11 mouse cellular contexts compared by ENCODE assay signal in genomic region chr5:37860151-37860721, GRCm38 (mm10). TPM values are rescaled to one million over a fixed set of nuclear protein-coding genes. Genes with fewer than 3 reads are reported as not detected.
DNase-seq lines count a peak whose midpoint lies in the region; ATAC-seq and TF ChIP-seq lines count a peak whose summit lies in the region.
"Had no signal": no experiment of that assay in that cellular context is flagged by ENCODE, and none has a peak within 500 bp of the region (broad histone marks: within the 10 kb centered on the region; RNA-seq: fewer than 3 reads in every experiment).

No protein-coding gene starts in this region.

- peaks cover 25% of the 10 kb centered on the region for H3K27me3 ChIP-seq in liver, embryonic 12.5 days (replicated peaks)

- no peak for ATAC-seq in liver, embryonic 12.5 days
- ATAC-seq: intestine, postnatal 0 days had no signal

- intact Hi-C loops in left cerebral cortex, postnatal 25 days (cut with DNase I): no loop called here

- WGBS in liver, embryonic 12.5 days (ENCODE audit: insufficient replicate concordance): 50% methylated on average over 7 of the region's 7 CpGs

- TF ChIP-seq POLR2A in brain, embryonic 14.5 days (IDR thresholded peaks at IDR 0.05; ENCODE audit: borderline replicate concordance, extremely low read depth, insufficient read depth, insufficient read length, poor library complexity, severe bottlenecking): no peak

- DNase-seq in brain, embryonic 14.5 days (ENCODE audit: low read depth): peak; percentile 93
- DNase-seq in cerebellum, adult 18-20 months: peak; percentile 58 to 64
- DNase-seq in frontal cortex, postnatal 25 days (ENCODE audit: low spot score in 2 of 2): peak; percentile 9 to 16
- DNase-seq in left cerebral cortex, postnatal 25 days (ENCODE audit: low spot score in 2 of 2): peak; percentile 58 to 83
- no peak for DNase-seq in B cell, adult 2 months
- no peak for DNase-seq in kidney, postnatal 4 days
- DNase-seq: lung, embryonic 14.5 days had no signal

- no peak overlapping the region for H3K9ac ChIP-seq in liver, embryonic 12.5 days
- H3K9ac ChIP-seq: lung, embryonic 14.5 days had no signal

- H3K4me2 ChIP-seq in liver, embryonic 12.5 days: no peak overlapping the region
- H3K4me2 ChIP-seq: lung, embryonic 14.5 days had no signal

- H3K9me3 ChIP-seq in liver, embryonic 12.5 days (replicated peaks): no peaks in the 10 kb centered on the region

- no peaks in the 10 kb centered on the region for H3K4me1 ChIP-seq in liver, embryonic 12.5 days

- H3K4me3 ChIP-seq in liver, embryonic 12.5 days: no peak overlapping the region

- no peak for TF ChIP-seq CTCF in brain, embryonic 14.5 days (IDR thresholded peaks at IDR 0.05; ENCODE audit: borderline replicate concordance, extremely low read depth, insufficient read depth, insufficient read length)

- no peak overlapping the region for H3K27ac ChIP-seq in liver, embryonic 12.5 days

- H3K36me3 ChIP-seq in liver, embryonic 12.5 days: no peaks in the 10 kb centered on the region

RNA-seq across cellular contexts. Expression of gene Msx1, which starts 35.9 kb away (rescaled TPM):
- 12.4 and 17.0 TPM in 2 replicates for polyA plus RNA-seq in brain, embryonic 14.5 days (2012; rRNA removed)
- 1 to 10 TPM; 3.5 to 4.2 TPM for total RNA-seq in left cerebral cortex, postnatal 25 days (2021)
- polyA plus RNA-seq in liver, embryonic 12.5 days (2016; fragmentation: Nextera tagmentation; extraction: Ambion mirVana): 0.51 and 0.63 TPM in 2 replicates
- total RNA-seq: MEL had no signal
- polyA plus RNA-seq: testis, adult 2 months had no signal

Comparison
In these comparisons a context has a peak if more than half of its experiments do, and no peak if none do; other contexts are left out.
1. DNase-seq: peak in brain, embryonic 14.5 days (single experiment), cerebellum, adult 18-20 months (2 of 2), frontal cortex, postnatal 25 days (2 of 2) and left cerebral cortex, postnatal 25 days (2 of 2); none in B cell, adult 2 months (0 of 2) and kidney, postnatal 4 days (0 of 2).